Mouse (Mus musculus) layer of hippocampus, adult 9-10 months (tissue): ENCODE results near the gene Catsperg1.
"Not testable (repeated sequence)": the region's sequence is repeated elsewhere in the genome, so short reads cannot be mapped to it uniquely, and the experiment has no call there.

ENCODE experiments used
- DNase-seq: peaks from one replicate; pipeline ENCODE4 v3.0.0; 2022; ENCODE audit warnings: low spot score

The Catsperg1 gene

GRCm38 (mm10) chr7:29230560-29230959 is 16.7 kb upstream of the Catsperg1 start:
- DNase-seq = no peak

DNA sequence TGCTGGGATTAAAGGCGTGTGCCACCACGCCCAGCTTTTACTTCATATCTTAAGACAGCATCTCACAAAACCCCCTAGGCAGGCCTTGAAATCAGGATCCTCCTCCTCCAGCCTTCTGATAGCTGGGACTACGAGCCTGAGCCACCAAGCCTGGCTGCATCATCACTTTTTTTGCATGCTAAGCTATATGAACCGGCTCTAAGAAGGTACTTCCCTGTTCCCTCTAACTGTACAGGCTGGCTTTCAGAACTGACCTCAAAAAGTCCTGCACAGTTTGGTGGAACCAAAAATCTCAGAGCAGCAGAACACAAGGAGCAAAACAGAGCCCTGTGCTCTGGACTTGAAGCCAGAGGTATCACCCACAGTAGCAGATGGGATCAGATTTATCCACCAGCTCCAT is 14.4 kb upstream of the Catsperg1 start:
- DNase-seq = no peak

GRCm38 (mm10) chr7:29225520-29225919 is 11.7 kb upstream of the Catsperg1 start:
- DNase-seq = no peak

DNA sequence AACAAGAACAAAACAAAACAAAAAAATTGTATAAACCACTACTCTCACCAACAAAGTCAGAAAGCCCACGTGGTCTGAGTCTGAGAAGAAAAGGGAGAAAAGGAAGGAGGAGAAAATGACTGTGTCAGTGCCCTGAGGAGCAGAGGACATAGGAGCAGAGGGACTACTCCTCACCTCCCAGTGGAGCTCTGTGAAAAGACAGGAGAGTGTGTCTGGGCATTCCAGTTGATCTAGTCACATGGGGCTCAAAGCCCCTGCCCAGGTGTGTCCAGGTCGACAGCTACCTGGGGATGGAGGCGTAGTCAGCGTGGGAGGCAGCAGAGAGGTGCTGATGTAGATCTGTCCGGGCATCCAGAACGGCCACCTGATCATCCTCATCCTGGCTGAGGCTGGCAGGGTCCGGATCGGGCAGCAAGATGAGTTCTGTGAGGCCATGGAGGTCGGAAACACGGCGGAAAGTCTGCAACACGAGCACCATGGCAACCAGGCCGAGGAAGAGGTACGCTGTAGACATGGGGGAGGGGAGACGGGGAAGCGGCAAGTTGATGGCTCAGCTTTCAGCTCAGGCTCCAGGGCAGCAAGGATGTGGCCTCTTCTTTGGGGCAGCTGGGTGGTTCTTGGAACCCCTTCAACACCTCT is 11.0 kb upstream of the Catsperg1 start:
- no peak for DNase-seq

- no peak for DNase-seq
These were observed 1.0 kb upstream of the Catsperg1 start for GRCm38 (mm10) chr7:29214846-29215245.

GRCm38 (mm10) chr7:29214236-29214635 is 401 bp upstream of the Catsperg1 start:
- DNase-seq = no peak

GRCm38 (mm10) chr7:29212775-29213560 is 867 bp downstream of the Catsperg1 start:
- not testable (repeated sequence) for DNase-seq

DNA sequence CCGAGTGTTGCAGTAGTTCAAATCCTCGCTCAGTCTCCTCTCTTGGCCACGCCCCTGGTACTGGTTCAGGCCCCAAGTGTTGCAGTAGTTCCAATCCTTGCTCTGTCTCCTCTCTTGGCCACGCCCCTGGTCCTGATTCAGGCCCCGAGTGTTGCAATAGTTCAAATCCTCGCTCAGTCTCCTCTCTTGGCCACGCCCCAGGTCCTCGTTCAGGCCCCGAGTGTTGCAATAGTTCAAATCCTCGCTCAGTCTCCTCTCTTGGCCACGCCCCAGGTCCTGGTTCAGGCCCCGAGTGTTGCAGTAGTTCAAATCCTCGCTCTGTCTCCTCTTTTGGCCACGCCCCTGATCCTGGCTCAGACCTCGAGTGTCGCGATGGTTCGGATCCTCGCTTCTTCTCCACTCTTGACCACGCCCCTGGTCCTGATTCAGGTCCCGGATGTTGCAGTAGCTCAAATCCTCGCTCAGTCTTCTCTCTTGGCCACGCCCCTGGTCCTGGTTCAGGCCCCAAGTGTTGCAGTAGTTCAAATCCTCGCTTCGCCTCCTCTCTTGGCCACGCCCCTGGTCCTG is 1.6 kb downstream of the Catsperg1 start:
- DNase-seq = no peak

DNA sequence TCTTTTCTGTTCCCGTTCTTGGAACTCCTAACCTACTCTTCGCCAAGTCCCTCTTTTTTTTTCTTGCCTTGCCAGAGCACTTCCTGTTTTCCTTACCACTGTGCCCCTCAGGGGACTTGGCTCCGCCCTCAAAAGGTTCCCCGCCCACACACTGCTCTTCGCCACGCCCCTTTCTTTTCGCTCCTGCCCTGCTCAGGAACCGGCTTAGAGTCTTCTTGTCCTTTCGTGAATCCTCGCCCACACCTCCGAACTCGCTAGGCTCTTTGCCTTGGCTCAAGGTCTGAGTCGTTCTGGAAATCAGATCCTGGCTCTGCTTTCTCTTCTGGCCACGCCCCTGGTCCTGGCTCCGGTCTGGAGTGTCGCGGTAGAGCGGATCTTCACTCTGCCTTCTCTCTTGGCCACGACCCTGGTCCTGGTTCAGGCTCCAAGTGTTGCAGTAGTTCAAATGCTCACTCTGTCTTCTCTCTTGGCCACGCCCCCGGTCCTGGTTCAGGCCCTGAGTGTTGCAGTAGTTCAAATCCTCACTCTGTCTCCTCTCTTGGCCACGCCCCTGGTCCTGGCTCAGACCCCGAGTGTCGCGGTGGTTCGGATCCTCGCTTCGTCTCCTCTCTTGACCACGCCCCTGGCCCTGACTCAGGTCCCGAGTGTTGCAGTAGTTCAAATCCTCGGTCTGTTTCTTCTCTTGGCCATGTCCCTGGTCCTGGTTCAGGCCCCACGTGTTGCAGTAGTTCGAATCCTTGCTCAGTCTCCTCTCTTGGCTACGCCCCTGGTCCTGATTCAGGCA is 2.2 kb downstream of the Catsperg1 start:
- peak; percentile 27 for DNase-seq

- DNase-seq = not testable (repeated sequence)
These were observed 2.8 kb downstream of the Catsperg1 start for GRCm38 (mm10) chr7:29211013-29211412.

- no peak for DNase-seq
These were observed 11.3 kb downstream of the Catsperg1 start for GRCm38 (mm10) chr7:29202577-29202976.

- DNase-seq = not testable (repeated sequence)
These were observed 19.6 kb downstream of the Catsperg1 start for GRCm38 (mm10) chr7:29194230-29194629.

DNA sequence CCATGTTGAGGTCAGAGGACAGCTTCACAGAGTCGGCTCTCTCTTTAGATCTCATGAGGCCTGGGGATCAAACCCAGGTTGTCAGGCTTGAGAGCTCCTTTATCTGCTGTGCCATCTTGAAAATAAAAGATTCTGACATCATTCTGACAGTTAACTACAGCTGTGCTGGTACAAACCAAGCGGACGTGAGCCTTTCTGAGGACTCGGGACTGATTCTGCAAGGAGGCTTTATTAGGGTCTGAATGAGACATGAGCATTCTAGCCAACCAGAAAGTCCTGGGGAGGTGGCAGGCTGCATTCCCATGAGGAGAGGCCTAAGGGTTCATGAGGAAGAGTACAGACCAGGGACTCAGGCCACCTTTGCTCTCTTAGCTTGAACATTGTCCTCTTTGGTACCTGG is 32.5 kb downstream of the Catsperg1 start:
- not testable (repeated sequence) for DNase-seq

DNA sequence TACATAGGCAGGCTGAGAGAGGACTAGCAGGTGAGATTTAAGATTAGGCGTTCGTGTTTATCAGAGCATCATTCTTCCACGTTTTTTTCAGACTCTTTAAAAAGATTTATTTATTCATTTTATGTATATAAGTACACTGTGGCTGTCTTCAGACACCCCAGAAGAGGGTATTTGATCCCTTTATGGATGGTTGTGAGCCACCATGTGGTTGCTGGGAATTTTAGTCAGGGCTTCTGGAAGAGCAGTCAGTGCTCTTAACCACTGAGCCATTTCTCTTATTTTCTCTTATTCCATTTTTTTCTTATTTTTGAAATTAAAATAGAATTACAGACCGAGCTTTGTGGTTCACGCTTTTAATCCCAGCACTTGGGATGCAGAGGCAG is 33.0 kb downstream of the Catsperg1 start:
- no peak for DNase-seq

GRCm38 (mm10) chr7:29180077-29180853 is 33.6 kb downstream of the Catsperg1 start, which contains the start of gene Psmd8:
Psmd8 (minus strand) TSS chr7:29180701.
- peak; percentile 93 for DNase-seq

GRCm38 (mm10) chr7:29179323-29179722 is 34.5 kb downstream of the Catsperg1 start:
- no peak for DNase-seq

DNA sequence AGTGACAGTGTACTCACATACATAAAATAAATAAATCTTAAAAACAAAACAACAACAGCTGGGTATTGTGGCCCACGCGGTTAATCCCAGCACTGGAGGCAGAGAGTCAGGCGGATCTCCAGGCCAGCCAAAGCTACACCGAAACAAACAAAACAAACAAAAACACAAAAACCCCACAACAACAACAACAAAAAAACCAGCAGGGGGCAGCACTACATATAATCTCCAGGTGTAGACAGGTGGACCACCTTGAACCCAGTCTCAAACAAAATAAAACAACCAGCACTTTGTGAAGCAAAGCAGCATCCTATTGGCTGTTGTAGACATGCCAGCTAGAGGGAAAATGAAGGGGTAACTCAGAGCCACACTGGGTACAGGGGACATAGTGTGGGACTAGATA is 35.7 kb downstream of the Catsperg1 start:
- DNase-seq = no peak

- DNase-seq = no peak
These were observed 41.3 kb downstream of the Catsperg1 start for GRCm38 (mm10) chr7:29172390-29173016.

- DNase-seq = no peak
These were observed 42.2 kb downstream of the Catsperg1 start for GRCm38 (mm10) chr7:29171562-29172097.

GRCm38 (mm10) chr7:29170755-29171561 is 42.9 kb downstream of the Catsperg1 start:
- no peak for DNase-seq
